Mouse (Mus musculus) spleen, adult 2 months (tissue): ENCODE data around the gene Pirt.

ENCODE experiments used
- CTCF ChIP-seq: fragments of 200-500 bp; IDR thresholded peaks from 2 replicates; pipeline ENCODE4 v1.5.1; 2011; ENCODE audit warnings: mild to moderate bottlenecking, inconsistent platforms; ENCODE audit not compliant: insufficient read depth, insufficient read length, insufficient replicate concordance; ENCODE audit errors: extremely low read depth
- POLR2A ChIP-seq: fragments of 200-500 bp; IDR thresholded peaks from 2 replicates; pipeline ENCODE4 v1.6.1; 2011; ENCODE audit warnings: low read depth, low read length, inconsistent platforms

DNA sequence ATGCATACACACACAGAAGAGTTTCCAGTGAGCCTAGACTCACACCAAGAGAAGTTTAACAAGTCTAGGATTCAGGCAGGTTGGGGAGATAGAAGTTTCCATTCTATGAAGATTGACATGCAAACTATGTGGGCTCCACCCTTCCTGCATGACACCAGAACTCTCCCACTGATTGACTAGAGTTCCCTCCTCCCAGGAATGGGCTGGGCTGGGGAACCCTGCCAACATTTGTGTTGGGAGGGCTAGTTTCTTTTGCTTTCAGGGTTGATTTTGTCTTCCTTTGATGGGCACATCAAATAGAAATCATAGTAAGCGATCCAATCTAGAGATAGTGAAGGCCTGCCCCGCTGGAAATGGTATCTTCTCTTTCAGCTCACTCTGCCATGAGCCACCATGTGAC lies 30.5 kb upstream of the Pirt start:
- TF ChIP-seq CTCF = no peak
- TF ChIP-seq POLR2A = no peak
